Mouse (Mus musculus): ENCODE measurements around the gene Aqp9.

Aqp9 gene

DNA sequence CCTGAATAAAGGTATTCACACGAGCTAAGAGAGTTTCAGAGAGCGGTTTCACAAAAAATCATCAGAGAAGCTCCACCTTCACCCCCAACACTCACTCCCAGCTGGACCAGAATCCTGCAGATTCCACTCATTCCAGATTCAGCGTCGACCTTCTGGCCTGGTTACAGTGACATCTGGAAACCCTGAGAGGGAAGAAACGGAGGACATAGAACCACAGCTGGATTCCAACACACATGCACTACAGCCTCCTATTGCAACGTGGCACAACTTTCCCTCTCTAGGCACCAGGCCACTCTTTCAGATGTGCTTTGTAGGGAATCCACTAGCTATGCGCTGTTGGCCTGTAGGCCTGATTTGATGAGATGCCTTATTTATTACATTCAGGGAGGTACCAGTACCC, 102.0 kb downstream of the Aqp9 start:
- no peak for DNase-seq (ENCODE audit: low spot score)

DNA sequence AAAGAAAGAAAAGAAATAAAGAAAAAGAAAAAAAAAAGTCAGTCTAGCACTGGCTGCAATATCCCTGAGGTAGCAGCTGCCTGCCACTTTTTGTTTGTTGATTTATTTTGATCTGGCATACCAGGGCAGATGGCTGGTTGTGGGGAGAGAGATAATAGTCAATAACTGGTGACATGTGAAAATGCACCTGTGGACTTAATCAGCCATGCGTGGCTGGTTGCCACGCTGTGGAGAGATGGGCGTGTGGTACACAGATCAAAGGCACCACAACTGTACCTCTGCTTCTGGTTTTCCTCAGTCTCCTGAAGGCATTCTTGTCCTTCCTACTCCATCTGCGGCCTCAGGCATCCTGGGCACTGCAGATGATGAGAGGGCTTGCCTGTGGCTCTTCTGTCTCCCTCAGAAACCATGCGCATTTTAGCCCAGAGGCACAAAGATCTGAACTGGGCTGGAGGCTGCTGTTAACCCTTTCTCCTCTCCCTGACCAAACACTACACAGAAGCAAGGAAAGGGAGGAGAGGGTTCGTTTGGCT, 103.1 kb downstream of the Aqp9 start:
- DNase-seq (ENCODE audit: low spot score) = no peak

DNA sequence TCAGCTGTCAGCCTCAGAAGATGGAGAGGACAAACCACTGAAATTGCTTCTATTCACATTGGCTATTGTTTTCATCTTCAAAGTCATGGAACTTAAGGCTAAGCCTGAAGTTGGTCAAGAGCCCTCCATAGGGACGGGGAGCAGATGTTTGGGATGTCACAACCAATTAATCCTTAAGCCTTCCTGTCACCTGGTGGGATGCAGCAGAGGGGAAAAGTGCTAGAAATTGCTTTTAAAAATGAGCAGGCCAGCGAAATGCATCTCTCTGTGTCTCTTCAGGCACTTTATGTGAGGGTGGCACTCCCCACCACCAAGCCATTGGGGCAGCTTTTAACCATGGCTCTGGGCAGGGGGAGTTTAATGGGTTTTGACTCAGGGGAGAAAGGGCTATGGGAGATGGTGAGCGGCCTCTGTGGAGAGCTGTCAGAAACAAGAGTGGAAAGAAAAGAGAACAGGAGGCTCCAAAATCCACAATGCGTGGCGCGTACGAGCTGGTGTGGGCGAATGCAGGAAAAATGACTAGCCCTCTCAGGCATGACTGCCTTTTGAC, 104.1 kb downstream of the Aqp9 start:
- no peak for DNase-seq (ENCODE audit: low spot score)

DNA sequence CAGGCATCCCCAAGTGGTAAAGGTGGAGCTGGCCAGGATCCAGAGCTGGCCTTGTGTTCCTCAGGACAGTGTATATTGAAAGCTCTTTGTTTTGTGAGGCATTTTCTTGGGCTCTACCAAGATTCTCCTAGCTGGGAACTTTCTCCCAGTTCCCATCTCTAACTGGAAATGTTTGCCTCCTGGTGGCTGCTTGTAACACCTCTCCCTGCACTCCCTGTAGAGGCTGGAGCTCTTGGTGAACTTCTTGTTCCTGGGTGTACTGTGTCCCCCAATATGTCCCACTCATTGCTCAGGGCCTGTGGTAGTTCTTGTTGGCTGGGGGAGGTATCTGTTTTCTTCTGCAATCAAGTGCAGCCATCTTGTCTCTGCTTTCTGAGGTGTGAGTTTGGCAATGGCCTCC, 104.9 kb downstream of the Aqp9 start:
- DNase-seq (ENCODE audit: low spot score) = no peak

DNA sequence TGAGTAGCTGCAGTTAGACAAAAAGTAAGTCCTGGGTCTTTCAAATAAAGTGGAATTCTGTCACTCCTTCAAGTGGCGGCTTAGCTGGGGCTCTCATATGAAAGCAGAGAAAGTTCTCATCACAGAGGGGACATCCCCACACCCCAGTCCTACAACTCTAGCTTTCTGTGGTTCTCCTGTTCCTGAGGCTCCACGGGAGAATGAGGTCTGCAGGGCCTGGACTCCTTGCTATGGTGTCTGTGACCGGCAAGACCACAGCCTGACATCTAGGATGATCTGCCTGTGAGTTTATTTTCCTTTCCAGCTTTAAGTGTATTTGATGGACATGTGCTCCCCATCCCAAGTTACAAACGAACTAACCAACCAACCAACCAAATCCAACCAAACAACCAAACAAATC, 105.5 kb downstream of the Aqp9 start:
- DNase-seq (ENCODE audit: low spot score) = no peak

DNA sequence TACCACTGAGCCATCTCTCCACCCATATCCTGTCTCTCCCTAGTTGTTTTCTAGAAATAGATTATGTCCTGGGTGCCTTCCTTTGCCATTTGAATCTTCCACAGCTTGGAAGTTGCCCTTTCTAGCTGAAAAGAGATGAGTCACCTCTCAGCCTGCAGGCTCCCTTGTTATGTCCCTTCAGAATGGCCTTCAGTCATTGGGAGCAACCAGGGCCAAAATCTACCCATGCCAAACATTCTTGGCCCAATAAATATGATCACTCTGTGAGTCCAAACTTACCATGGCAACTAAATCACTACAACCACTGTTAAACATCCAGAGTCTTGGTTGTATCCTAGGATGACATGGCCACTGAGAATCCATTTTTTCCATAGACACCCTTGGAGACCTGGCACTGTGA, 106.2 kb downstream of the Aqp9 start:
- DNase-seq (ENCODE audit: low spot score) = no peak

Data from ovary, postnatal 14 days (tissue).